Mouse (Mus musculus) ES-E14 (cell line): ENCODE measurements around the gene Tpk1. TPM values are rescaled to one million over a fixed set of nuclear protein-coding genes. Genes with fewer than 3 reads are reported as not detected.

Experiments used
- DNase-seq: peaks from one replicate; pipeline ENCODE4 v3.0.0-alpha.2; 2013; ENCODE audit warnings: low read depth, low spot score
- H3K27ac ChIP-seq: 2 replicates; pipeline ENCODE4 v1.5.1; 2012; ENCODE audit warnings: low read depth, mild to moderate bottlenecking, low read length, moderate library complexity, mixed read lengths; ENCODE audit not compliant: poor library complexity, insufficient read depth, severe bottlenecking
- H3K36me3 ChIP-seq: 2 replicates; pipeline ENCODE4 v1.6.1; 2012; ENCODE audit warnings: mild to moderate bottlenecking, low read length, moderate library complexity, mixed read lengths; ENCODE audit not compliant: control insufficient read depth, poor library complexity, insufficient read depth, severe bottlenecking
- H3K4me1 ChIP-seq, 2 experiments: fragments of 150-350 bp in 1 of 2; sonication (generic) in 1 of 2; 2 replicates each; pipeline ENCODE4 v1.6.1; 2012; ENCODE audit warnings: low read length in 2 of 2, mild to moderate bottlenecking in 1 of 2, mixed read lengths in 1 of 2; ENCODE audit not compliant: control insufficient read depth in 2 of 2, insufficient read depth in 2 of 2, poor library complexity in 1 of 2
- H3K4me3 ChIP-seq, 2 experiments: fragments of 150-350 bp in 1 of 2; sonication (generic) in 1 of 2; 2 replicates each; pipeline ENCODE4 v1.5.1; 2012; ENCODE audit warnings: low read length in 2 of 2, low read depth in 1 of 2, mild to moderate bottlenecking in 1 of 2, mixed read lengths in 1 of 2; ENCODE audit not compliant: insufficient read depth in 1 of 2, poor library complexity in 1 of 2, severe bottlenecking in 1 of 2
- H3K9ac ChIP-seq: 2 replicates; pipeline ENCODE4 v1.6.1; 2012; ENCODE audit warnings: low read depth, mild to moderate bottlenecking, low read length, mixed read lengths; ENCODE audit not compliant: poor library complexity, insufficient read depth, severe bottlenecking
- H3K9me3 ChIP-seq: fragments of 150-350 bp; sonication (generic); 2 replicates; pipeline ENCODE4 v1.6.1; 2012; ENCODE audit warnings: low read depth, mild to moderate bottlenecking, low read length; ENCODE audit not compliant: control insufficient read depth, insufficient read depth
- CHD2 ChIP-seq: IDR thresholded peaks from 2 replicates; pipeline ENCODE4 v1.6.1; 2014; ENCODE audit warnings: mild to moderate bottlenecking, low read depth, low read length, inconsistent platforms
- HCFC1 ChIP-seq: IDR thresholded peaks from 2 replicates; pipeline ENCODE4 v1.6.1; 2012; ENCODE audit warnings: low read length, inconsistent platforms, borderline replicate concordance; ENCODE audit not compliant: insufficient read depth
- MAFK ChIP-seq: IDR thresholded peaks from 2 replicates; pipeline ENCODE4 v1.6.1; 2014; ENCODE audit warnings: mild to moderate bottlenecking, low read depth, low read length, inconsistent platforms; ENCODE audit not compliant: insufficient read depth
- ZC3H11A ChIP-seq: IDR thresholded peaks from 2 replicates; pipeline ENCODE4 v1.6.1; 2012; ENCODE audit warnings: low read depth, mild to moderate bottlenecking, inconsistent platforms, low read length, borderline replicate concordance
- ZNF384 ChIP-seq: IDR thresholded peaks from 2 replicates; pipeline ENCODE4 v1.6.1; 2012; ENCODE audit warnings: low read depth, low read length, inconsistent platforms
- in situ Hi-C, 2 experiments: fragments of 600-800 bp; cut with MboI; formaldehyde crosslinking; loops; one replicate each; pipeline ENCODE4 v1.15.1; 2025; ENCODE audit warnings: low sequenced_read_pairs in 2 of 2, inconsistent platforms in 1 of 2; ENCODE audit not compliant: unreplicated experiment in 2 of 2
- total RNA-seq: library from RNA; depleted of rRNA; stranded (reverse); fragments of 300-350 nt; gene quantifications from 2 replicates; pipeline ENCODE4 v1.2.3, GENCODE M21; 2012

The Tpk1 gene
- total RNA-seq, 1 experiment, result 13.3 TPM

- no peak for DNase-seq
- Histone ChIP-seq H3K27ac (no peak overlapping the region), H3K4me3 (no peak overlapping the region), H3K9me3 (no peaks in the 10 kb centered on the region), H3K4me1 (peaks cover 0 to 2% of the 10 kb centered on the region in 2 experiments; a peak in 1 of 4 replicates), H3K36me3 (no peaks in the 10 kb centered on the region), H3K9ac (no peak overlapping the region)
- in situ Hi-C loops, result no loop called here
- TF ChIP-seq CHD2 (no peak), ZNF384 (no peak), MAFK (no peak), HCFC1 (no peak), ZC3H11A (no peak)
Observed at GRCm38 (mm10) chr6:43295908-43296307, 370.2 kb downstream of the Tpk1 start.
